Mouse (Mus musculus) heart, embryonic 11.5 days (tissue): ENCODE measurements around the gene Pdzd7. TPM values are rescaled to one million over a fixed set of nuclear protein-coding genes. Genes with fewer than 3 reads are reported as not detected.

Experiments used
- ATAC-seq: fragments of 200-750 bp; cut with Nextera tagmentation; replicated peaks from 2 replicates; pipeline ENCODE4 v1.8.0; 2017; ENCODE audit warnings: moderate library complexity; ENCODE audit not compliant: insufficient number of reproducible peaks, low FRiP score, low TSS enrichment
- H3K27ac ChIP-seq: fragments of 300-500 bp; sonication (generic); 2 replicates; pipeline ENCODE4 v1.5.1; 2014; ENCODE audit warnings: mild to moderate bottlenecking, low read depth, low read length
- H3K27me3 ChIP-seq: fragments of 300-500 bp; sonication (generic); 2 replicates; pipeline ENCODE4 v1.6.1; 2014; ENCODE audit warnings: mild to moderate bottlenecking, low read length, mixed read lengths; ENCODE audit not compliant: control insufficient read depth, insufficient read depth
- H3K36me3 ChIP-seq: fragments of 300-500 bp; sonication (generic); 2 replicates; pipeline ENCODE4 v1.6.1; 2014; ENCODE audit warnings: mild to moderate bottlenecking, low read length, moderate library complexity, mixed read lengths; ENCODE audit not compliant: control insufficient read depth, insufficient read depth
- H3K4me1 ChIP-seq: fragments of 300-500 bp; sonication (generic); 2 replicates; pipeline ENCODE4 v1.6.1; 2014; ENCODE audit warnings: low read length; ENCODE audit not compliant: control insufficient read depth, insufficient read depth
- H3K4me2 ChIP-seq: fragments of 300-500 bp; sonication (generic); 2 replicates; pipeline ENCODE4 v1.6.1; 2014; ENCODE audit warnings: mild to moderate bottlenecking, moderate library complexity
- H3K4me3 ChIP-seq: fragments of 300-500 bp; sonication (generic); 2 replicates; pipeline ENCODE4 v1.5.1; 2014; ENCODE audit warnings: low read depth, low read length
- H3K9ac ChIP-seq: fragments of 300-500 bp; sonication (generic); 2 replicates; pipeline ENCODE4 v1.6.1; 2014; ENCODE audit warnings: mild to moderate bottlenecking, low read depth, low read length, moderate library complexity
- H3K9me3 ChIP-seq: fragments of 300-500 bp; sonication (generic); replicated peaks from 2 replicates; pipeline ENCODE4 v1.6.1; 2016; ENCODE audit warnings: low read length; ENCODE audit not compliant: control insufficient read depth
- WGBS: fragments of 180-500 bp; shearing (Covaris S2); extraction: QIAGEN DNeasy Blood & Tissue Kit; methylation state at CpG from one replicate; pipeline ENCODE4 v1.1.7; 2014; ENCODE audit not compliant: insufficient replicate concordance; 5-methylcytosine and 5-hydroxymethylcytosine counted together
- polyA plus RNA-seq: library from polyadenylated mRNA; unstranded; fragments of >200 nt; fragmentation: Nextera tagmentation; extraction: Ambion mirVana; gene quantifications from 2 replicates; pipeline ENCODE4 v1.2.1, GENCODE M21; 2014

The Pdzd7 gene
- polyA plus RNA-seq, 1 experiment from 2014 or later: not detected

- H3K36me3 ChIP-seq: peaks cover 9% of the 10 kb centered on the region
- no peak for ATAC-seq
- H3K9me3 ChIP-seq: no peaks in the 10 kb centered on the region
- H3K27ac ChIP-seq: no peak overlapping the region
- WGBS: 25% methylated on average over 8 of the region's 8 CpGs
- H3K9ac ChIP-seq: no peak overlapping the region; the same call in 1 of the 2 replicates
- H3K4me1 ChIP-seq: peaks cover 15% of the 10 kb centered on the region
- no peaks in the 10 kb centered on the region for H3K27me3 ChIP-seq
- H3K4me3 ChIP-seq: no peak overlapping the region
- no peak overlapping the region for H3K4me2 ChIP-seq
Measured at GRCm38 (mm10) chr19:45030111-45030510, 15.4 kb downstream of the Pdzd7 start.

GRCm38 (mm10) chr19:45029571-45029970 lies 15.9 kb downstream of the Pdzd7 start:
- H3K4me2 ChIP-seq: no peak overlapping the region
- 49% methylated on average over 9 of the region's 9 CpGs for WGBS
- H3K4me3 ChIP-seq: no peak overlapping the region
- no peak overlapping the region for H3K9ac ChIP-seq
- peaks cover 15% of the 10 kb centered on the region for H3K4me1 ChIP-seq
- H3K36me3 ChIP-seq: peaks cover 14% of the 10 kb centered on the region
- H3K9me3 ChIP-seq: no peaks in the 10 kb centered on the region
- H3K27me3 ChIP-seq: no peaks in the 10 kb centered on the region
- no peak for ATAC-seq
- no peak overlapping the region for H3K27ac ChIP-seq

- Histone ChIP-seq H3K4me3 (no peak overlapping the region), H3K4me2 (no peak overlapping the region), H3K9ac (no peak overlapping the region), H3K4me1 (peaks cover 15% of the 10 kb centered on the region), H3K27me3 (no peaks in the 10 kb centered on the region), H3K27ac (no peak overlapping the region), H3K9me3 (no peaks in the 10 kb centered on the region), H3K36me3 (peaks cover 19% of the 10 kb centered on the region)
- 52% methylated on average over 19 of the region's 19 CpGs for WGBS
- no peak for ATAC-seq
Measured at GRCm38 (mm10) chr19:45028746-45029145, 16.8 kb downstream of the Pdzd7 start.

GRCm38 (mm10) chr19:45027848-45028247 lies 17.7 kb downstream of the Pdzd7 start:
- Histone ChIP-seq H3K27me3 (no peaks in the 10 kb centered on the region), H3K4me2 (no peak overlapping the region), H3K4me1 (peaks cover 13% of the 10 kb centered on the region), H3K36me3 (peaks cover 22% of the 10 kb centered on the region), H3K9ac (no peak overlapping the region), H3K27ac (no peak overlapping the region), H3K4me3 (no peak overlapping the region), H3K9me3 (no peaks in the 10 kb centered on the region)
- ATAC-seq: no peak
- 84% methylated on average over 6 of the region's 6 CpGs for WGBS

GRCm38 (mm10) chr19:45026958-45027670 lies 18.4 kb downstream of the Pdzd7 start:
- peaks cover 27% of the 10 kb centered on the region for H3K36me3 ChIP-seq
- no peaks in the 10 kb centered on the region for H3K27me3 ChIP-seq
- H3K4me1 ChIP-seq: peaks cover 10% of the 10 kb centered on the region; the same call in 1 of the 2 replicates
- no peak overlapping the region for H3K27ac ChIP-seq
- WGBS: 75% methylated on average over 6 of the region's 6 CpGs
- H3K9ac ChIP-seq: no peak overlapping the region
- ATAC-seq: no peak
- no peak overlapping the region for H3K4me2 ChIP-seq
- no peaks in the 10 kb centered on the region for H3K9me3 ChIP-seq
- H3K4me3 ChIP-seq: no peak overlapping the region

- Histone ChIP-seq H3K9ac (no peak overlapping the region), H3K9me3 (no peaks in the 10 kb centered on the region), H3K27ac (no peak overlapping the region), H3K27me3 (no peaks in the 10 kb centered on the region), H3K4me1 (peaks cover 10% of the 10 kb centered on the region; the same call in 1 of the 2 replicates), H3K36me3 (peaks cover 31% of the 10 kb centered on the region), H3K4me3 (no peak overlapping the region), H3K4me2 (no peak overlapping the region)
- no peak for ATAC-seq
- 94% methylated on average over 34 of the region's 37 CpGs for WGBS
Measured at GRCm38 (mm10) chr19:45025937-45026568, 19.5 kb downstream of the Pdzd7 start.

GRCm38 (mm10) chr19:45024775-45025174 lies 20.7 kb downstream of the Pdzd7 start:
- Histone ChIP-seq H3K9ac (no peak overlapping the region), H3K27me3 (no peaks in the 10 kb centered on the region), H3K4me1 (peaks cover 11% of the 10 kb centered on the region), H3K9me3 (no peaks in the 10 kb centered on the region), H3K4me2 (no peak overlapping the region), H3K27ac (no peak overlapping the region), H3K4me3 (no peak overlapping the region), H3K36me3 (peaks cover 31% of the 10 kb centered on the region)
- no peak for ATAC-seq
- 88% methylated on average over 20 of the region's 20 CpGs for WGBS

- H3K4me2 ChIP-seq: no peak overlapping the region
- 75% methylated on average over 11 of the region's 11 CpGs for WGBS
- H3K9me3 ChIP-seq: no peaks in the 10 kb centered on the region
- no peak overlapping the region for H3K9ac ChIP-seq
- peak; percentile 35; the same call in 1 of the 2 replicates for ATAC-seq
- peaks cover 31% of the 10 kb centered on the region for H3K36me3 ChIP-seq
- H3K27ac ChIP-seq: no peak overlapping the region
- H3K4me3 ChIP-seq: no peak overlapping the region
- no peaks in the 10 kb centered on the region for H3K27me3 ChIP-seq
- H3K4me1 ChIP-seq: peaks cover 16% of the 10 kb centered on the region
Measured at GRCm38 (mm10) chr19:45023993-45024392, 21.5 kb downstream of the Pdzd7 start.
